Mouse (Mus musculus) liver, embryonic 13.5 days (tissue): ENCODE results near the gene Pax3. TPM values are rescaled to one million over a fixed set of nuclear protein-coding genes. Genes with fewer than 3 reads are reported as not detected.

Source experiments
- ATAC-seq: fragments of 200-750 bp; cut with Nextera tagmentation; 2 replicates; pipeline ENCODE4 v1.8.0; 2017; ENCODE audit warnings: low read depth, mild to moderate bottlenecking, moderate number of reproducible peaks, moderate library complexity
- DNase-seq: peaks from one replicate; pipeline ENCODE4 v3.0.0; 2022
- H3K27ac ChIP-seq: fragments of 300-500 bp; sonication (generic); 2 replicates; pipeline ENCODE4 v1.5.1; 2015; ENCODE audit warnings: moderate library complexity, mild to moderate bottlenecking, inconsistent platforms
- H3K27me3 ChIP-seq: fragments of 300-500 bp; sonication (generic); 2 replicates; pipeline ENCODE4 v1.6.1; 2015; ENCODE audit warnings: mild to moderate bottlenecking, inconsistent platforms
- H3K36me3 ChIP-seq: fragments of 300-500 bp; sonication (generic); 2 replicates; pipeline ENCODE4 v1.6.1; 2015; ENCODE audit warnings: mild to moderate bottlenecking, inconsistent platforms
- H3K4me1 ChIP-seq: fragments of 300-500 bp; sonication (generic); replicated peaks from 2 replicates; pipeline ENCODE4 v1.6.1; 2015; ENCODE audit warnings: inconsistent platforms
- H3K4me2 ChIP-seq: fragments of 300-500 bp; sonication (generic); 2 replicates; pipeline ENCODE4 v1.6.1; 2015; ENCODE audit warnings: inconsistent platforms, mild to moderate bottlenecking, moderate library complexity
- H3K4me3 ChIP-seq: fragments of 300-500 bp; sonication (generic); replicated peaks from 2 replicates; pipeline ENCODE4 v1.5.1; 2015; ENCODE audit warnings: mild to moderate bottlenecking, inconsistent platforms
- H3K9ac ChIP-seq: fragments of 300-500 bp; sonication (generic); 2 replicates; pipeline ENCODE4 v1.6.1; 2015; ENCODE audit warnings: mild to moderate bottlenecking, inconsistent platforms
- H3K9me3 ChIP-seq: fragments of 300-500 bp; sonication (generic); replicated peaks from 2 replicates; pipeline ENCODE4 v1.6.1; 2016; ENCODE audit warnings: inconsistent platforms
- WGBS: fragments of 180-500 bp; shearing (Covaris S2); methylation state at CpG from one replicate; pipeline ENCODE4 v1.1.7; 2015; ENCODE audit not compliant: insufficient replicate concordance; 5-methylcytosine and 5-hydroxymethylcytosine counted together
- polyA plus RNA-seq: library from polyadenylated mRNA; unstranded; fragments of >200 nt; fragmentation: Nextera tagmentation; extraction: Ambion mirVana; gene quantifications from 2 replicates; pipeline ENCODE4 v1.2.1, GENCODE M21; 2015

Gene Pax3
- polyA plus RNA-seq, 1 experiment from 2014 or later, result 0.06 TPM

- no peak for ATAC-seq
- WGBS, result 52% methylated on average over 3 of the region's 3 CpGs
- H3K9me3 ChIP-seq, result no peaks in the 10 kb centered on the region
Measured at GRCm38 (mm10) chr1:78168796-78169195, 28.1 kb downstream of the Pax3 start.

GRCm38 (mm10) chr1:78167577-78168286 lies 29.2 kb downstream of the Pax3 start:
- Histone ChIP-seq H3K9me3 (no peaks in the 10 kb centered on the region), H3K36me3 (no peaks in the 10 kb centered on the region), H3K4me3 (no peak overlapping the region), H3K4me2 (no peak overlapping the region), H3K4me1 (no peaks in the 10 kb centered on the region), H3K9ac (no peak overlapping the region), H3K27me3 (peaks cover 32% of the 10 kb centered on the region), H3K27ac (no peak overlapping the region)
- WGBS, result 56% methylated on average over 18 of the region's 18 CpGs
- DNase-seq (no peak), ATAC-seq (no peak)

More at GRCm38 (mm10) chr1:78168796-78169195, 28.1 kb downstream of the Pax3 start:
- no peak for DNase-seq
- H3K27me3 ChIP-seq, result peaks cover 35% of the 10 kb centered on the region
- H3K4me3 ChIP-seq, result no peak overlapping the region
- H3K36me3 ChIP-seq, result no peaks in the 10 kb centered on the region
- H3K27ac ChIP-seq, result no peak overlapping the region
- no peaks in the 10 kb centered on the region for H3K4me1 ChIP-seq
- no peak overlapping the region for H3K9ac ChIP-seq
- H3K4me2 ChIP-seq, result no peak overlapping the region

- Histone ChIP-seq H3K27me3 (no peaks in the 10 kb centered on the region), H3K27ac (no peak overlapping the region), H3K36me3 (no peaks in the 10 kb centered on the region), H3K4me3 (no peak overlapping the region), H3K9ac (no peak overlapping the region), H3K4me1 (no peaks in the 10 kb centered on the region), H3K9me3 (no peaks in the 10 kb centered on the region), H3K4me2 (no peak overlapping the region)
- DNase-seq (no peak), ATAC-seq (no peak)
- 44% methylated on average over 5 of the region's 5 CpGs for WGBS
Measured at GRCm38 (mm10) chr1:78161745-78162144, 35.2 kb downstream of the Pax3 start.

GRCm38 (mm10) chr1:78157930-78158329 lies 39.0 kb downstream of the Pax3 start:
- ATAC-seq, result no peak
- H3K27ac ChIP-seq, result no peak overlapping the region
- no peaks in the 10 kb centered on the region for H3K36me3 ChIP-seq
- no peaks in the 10 kb centered on the region for H3K9me3 ChIP-seq
- no peaks in the 10 kb centered on the region for H3K4me1 ChIP-seq
- H3K27me3 ChIP-seq, result no peaks in the 10 kb centered on the region; the same call in 1 of the 2 replicates
- 40% methylated on average over 6 of the region's 6 CpGs for WGBS
- DNase-seq, result no peak
- no peak overlapping the region for H3K9ac ChIP-seq
- H3K4me3 ChIP-seq, result no peak overlapping the region
- no peak overlapping the region for H3K4me2 ChIP-seq

- H3K4me1 ChIP-seq, result no peaks in the 10 kb centered on the region
- H3K9me3 ChIP-seq, result no peaks in the 10 kb centered on the region
- H3K27ac ChIP-seq, result no peak overlapping the region
- 77% methylated on average over 4 of the region's 4 CpGs for WGBS
- no peak for DNase-seq
- no peak overlapping the region for H3K4me3 ChIP-seq
- H3K27me3 ChIP-seq, result peaks cover 2% of the 10 kb centered on the region; the same call in 1 of the 2 replicates
- H3K4me2 ChIP-seq, result no peak overlapping the region
- H3K9ac ChIP-seq, result no peak overlapping the region
- no peak for ATAC-seq
- no peaks in the 10 kb centered on the region for H3K36me3 ChIP-seq
Measured at GRCm38 (mm10) chr1:78155796-78156195, 41.1 kb downstream of the Pax3 start.

GRCm38 (mm10) chr1:78148011-78148623 lies 48.8 kb downstream of the Pax3 start:
- Histone ChIP-seq H3K4me1 (no peaks in the 10 kb centered on the region), H3K36me3 (no peaks in the 10 kb centered on the region), H3K4me3 (no peak overlapping the region), H3K9ac (no peak overlapping the region), H3K27ac (no peak overlapping the region), H3K4me2 (no peak overlapping the region), H3K27me3 (peaks cover 44% of the 10 kb centered on the region), H3K9me3 (no peaks in the 10 kb centered on the region)
- WGBS, result 47% methylated on average over 2 of the region's 2 CpGs
- DNase-seq (no peak), ATAC-seq (no peak)

- Histone ChIP-seq H3K4me3 (no peak overlapping the region), H3K4me1 (no peaks in the 10 kb centered on the region), H3K4me2 (no peak overlapping the region), H3K36me3 (no peaks in the 10 kb centered on the region), H3K27me3 (peaks cover 76% of the 10 kb centered on the region), H3K9me3 (no peaks in the 10 kb centered on the region), H3K27ac (no peak overlapping the region), H3K9ac (no peak overlapping the region)
- WGBS, result 50% methylated on average over 6 of the region's 6 CpGs
- DNase-seq, result no peak
- ATAC-seq, result no peak
Measured at GRCm38 (mm10) chr1:78143403-78143802, 53.5 kb downstream of the Pax3 start.

- Histone ChIP-seq H3K9me3 (no peaks in the 10 kb centered on the region), H3K4me3 (no peak overlapping the region), H3K36me3 (no peaks in the 10 kb centered on the region), H3K4me2 (no peak overlapping the region), H3K27ac (no peak overlapping the region), H3K9ac (no peak overlapping the region), H3K4me1 (no peaks in the 10 kb centered on the region), H3K27me3 (peaks cover 75% of the 10 kb centered on the region)
- ATAC-seq (no peak), DNase-seq (no peak)
- WGBS, result 49% methylated on average over 6 of the region's 6 CpGs
Measured at GRCm38 (mm10) chr1:78142912-78143311, 54.0 kb downstream of the Pax3 start.

GRCm38 (mm10) chr1:78141741-78142501 lies 55.0 kb downstream of the Pax3 start:
- Histone ChIP-seq H3K4me3 (no peak overlapping the region), H3K4me1 (no peaks in the 10 kb centered on the region), H3K4me2 (no peak overlapping the region), H3K9ac (no peak overlapping the region), H3K36me3 (no peaks in the 10 kb centered on the region), H3K27ac (no peak overlapping the region), H3K9me3 (no peaks in the 10 kb centered on the region), H3K27me3 (peaks cover 77% of the 10 kb centered on the region)
- DNase-seq, result no peak
- WGBS, result 26% methylated on average over 9 of the region's 9 CpGs
- no peak for ATAC-seq

- 10% methylated on average over 7 of the region's 7 CpGs for WGBS
- peaks cover 74% of the 10 kb centered on the region for H3K27me3 ChIP-seq
- no peak overlapping the region for H3K27ac ChIP-seq
- ATAC-seq (no peak), DNase-seq (no peak)
- H3K4me3 ChIP-seq, result no peak overlapping the region
- H3K9ac ChIP-seq, result no peak overlapping the region
- H3K9me3 ChIP-seq, result no peaks in the 10 kb centered on the region
- no peaks in the 10 kb centered on the region for H3K4me1 ChIP-seq
- no peaks in the 10 kb centered on the region for H3K36me3 ChIP-seq
- H3K4me2 ChIP-seq, result no peak overlapping the region
Measured at GRCm38 (mm10) chr1:78141314-78141713, 55.6 kb downstream of the Pax3 start.

- no peak for DNase-seq
- no peaks in the 10 kb centered on the region for H3K4me1 ChIP-seq
- peaks cover 71% of the 10 kb centered on the region for H3K27me3 ChIP-seq
- no peak overlapping the region for H3K4me2 ChIP-seq
- ATAC-seq, result no peak
- H3K36me3 ChIP-seq, result no peaks in the 10 kb centered on the region
- no peaks in the 10 kb centered on the region for H3K9me3 ChIP-seq
- H3K27ac ChIP-seq, result no peak overlapping the region
- H3K9ac ChIP-seq, result no peak overlapping the region
- H3K4me3 ChIP-seq, result no peak overlapping the region
- 3% methylated on average over 14 of the region's 14 CpGs for WGBS
Measured at GRCm38 (mm10) chr1:78140505-78141303, 56.2 kb downstream of the Pax3 start.
